Mouse (Mus musculus): Measurements from ENCODE around the gene Chst11.

- no peak for TF ChIP-seq CTCF (IDR thresholded peaks at IDR 0.05; ENCODE audit: borderline replicate concordance, extremely low read depth, insufficient read depth, insufficient read length)
- no peak for TF ChIP-seq POLR2A (IDR thresholded peaks at IDR 0.05; ENCODE audit: borderline replicate concordance, extremely low read depth, insufficient read depth, insufficient read length, poor library complexity, severe bottlenecking)
Observed at GRCm38 (mm10) chr10:83094248-83094647, 109.0 kb downstream of the Chst11 start.
